Mouse (Mus musculus) hindlimb bud, embryonic 11.5 days (tissue): ENCODE data around the gene Hes6.

Experiments
- DNase-seq: peaks from one replicate; pipeline ENCODE4 v3.0.0-alpha.2; 2012; ENCODE audit warnings: low read depth, low spot score; ENCODE audit errors: extremely low spot score

Gene Hes6

DNA sequence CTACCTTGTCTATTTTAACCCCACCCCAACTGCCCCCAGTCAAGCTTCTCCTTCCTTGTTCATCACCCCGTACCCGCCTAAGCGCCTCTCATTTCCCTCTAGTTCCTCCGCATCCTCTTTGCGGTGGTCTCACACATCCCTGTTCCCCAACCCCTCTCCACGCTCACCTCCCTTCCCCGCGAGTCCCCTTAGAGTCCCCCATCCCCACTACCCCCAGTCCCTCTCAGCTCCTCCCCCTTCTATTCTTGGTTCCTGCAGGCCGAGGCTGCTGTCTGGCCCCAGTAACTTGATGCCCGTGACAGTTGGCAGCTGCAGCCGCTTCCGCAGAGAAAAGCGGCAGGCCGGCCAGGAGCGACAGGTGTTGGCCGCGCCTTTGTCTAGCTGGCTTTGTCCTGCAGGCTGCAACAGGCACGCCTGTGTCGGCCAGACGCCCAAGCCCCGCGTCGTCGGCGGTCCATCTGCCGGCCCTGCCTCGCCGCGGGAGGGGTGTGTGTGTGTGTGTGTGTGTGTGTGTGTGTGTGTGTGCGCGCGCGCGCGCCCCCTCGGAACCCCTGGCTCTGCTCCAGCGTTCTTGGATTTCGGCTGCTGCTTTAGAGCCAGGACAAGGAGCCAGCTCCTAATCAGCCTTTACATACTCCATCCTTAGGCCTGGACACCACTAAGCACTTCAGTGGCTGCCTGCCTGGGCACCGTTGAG lies at the start of gene Hes6:
Hes6 (minus strand) TSS at position 141 of the 697 bp plus-strand sequence.
- DNase-seq: no peak

GRCm38 (mm10) chr1:91463336-91463995 lies 49.6 kb upstream of the Hes6 start:
- DNase-seq: no peak

- no peak for DNase-seq
These were observed 46.7 kb upstream of the Hes6 start for GRCm38 (mm10) chr1:91460564-91460963.

- DNase-seq: no peak
These were observed 46.2 kb upstream of the Hes6 start for GRCm38 (mm10) chr1:91460069-91460468.

DNA sequence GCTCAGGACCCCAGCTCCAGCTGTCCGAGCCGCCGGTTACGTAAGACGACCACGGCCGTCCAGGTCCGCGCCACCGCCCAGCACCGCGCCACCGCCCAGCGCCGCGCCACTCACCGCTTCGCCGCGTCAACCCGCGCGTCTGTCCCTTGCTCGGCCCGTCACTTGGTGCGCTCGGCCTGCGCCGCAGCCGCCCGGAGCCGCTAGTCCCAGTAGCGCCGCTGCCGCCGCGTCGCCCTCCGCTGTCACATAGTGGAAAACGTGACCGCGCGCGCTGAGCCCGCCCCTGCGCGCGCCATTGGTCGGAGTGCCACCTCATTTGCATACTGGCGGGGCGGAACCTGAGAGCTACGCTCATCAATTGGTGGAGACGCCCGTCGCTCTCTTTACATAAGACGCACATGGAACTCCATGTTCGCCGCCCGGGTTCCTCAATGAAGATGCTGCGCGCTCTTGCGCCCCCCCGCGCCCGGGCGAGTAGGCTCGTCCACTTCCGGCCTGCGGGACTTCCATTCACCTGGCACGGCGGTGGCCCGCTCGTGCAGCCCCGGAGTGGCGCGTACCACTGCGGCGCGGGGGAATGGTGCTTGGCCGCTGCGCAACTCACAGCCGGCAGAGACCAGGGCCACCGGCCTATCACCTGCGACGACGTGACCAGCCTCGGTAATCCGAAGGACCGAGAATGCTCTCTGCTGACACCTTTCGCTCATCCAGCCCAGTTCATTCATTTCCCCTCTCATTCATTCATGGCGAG lies 45.4 kb upstream of the Hes6 start, which contains the start of gene Per2:
Per2 (minus strand) TSS at position 266 of the 751 bp plus-strand sequence.
- peak; percentile 96 for DNase-seq

DNA sequence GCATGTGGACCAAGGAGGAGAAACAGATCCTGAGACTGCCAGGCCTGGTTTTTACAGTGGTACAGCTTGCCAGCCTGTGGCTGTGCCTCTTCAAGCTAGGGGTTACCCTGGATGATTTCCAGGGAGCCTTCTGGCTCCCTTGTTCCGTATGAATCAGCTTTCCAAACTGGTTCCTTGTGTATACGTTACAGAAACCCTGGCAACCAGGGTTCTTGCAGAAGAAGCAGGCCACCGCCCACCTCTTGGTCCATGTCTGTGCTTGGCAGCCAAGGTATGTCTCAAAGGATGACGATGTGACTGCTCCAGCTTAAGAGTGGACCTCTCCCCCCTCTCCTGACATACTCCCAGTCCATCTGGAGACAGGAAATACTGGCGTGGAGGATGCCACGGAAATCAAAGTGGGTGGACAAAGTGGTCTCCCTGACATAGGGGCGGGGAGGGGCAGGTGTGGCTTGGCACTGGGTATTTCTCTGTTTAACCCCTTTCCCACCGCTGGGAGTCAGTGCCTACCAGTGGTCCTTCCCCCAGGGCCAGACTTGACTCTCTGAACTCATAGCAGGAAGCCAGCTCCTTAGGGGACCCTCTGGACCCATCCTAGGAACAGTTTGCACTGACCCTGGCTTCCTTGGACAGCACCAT lies 44.5 kb upstream of the Hes6 start:
- DNase-seq: no peak

DNA sequence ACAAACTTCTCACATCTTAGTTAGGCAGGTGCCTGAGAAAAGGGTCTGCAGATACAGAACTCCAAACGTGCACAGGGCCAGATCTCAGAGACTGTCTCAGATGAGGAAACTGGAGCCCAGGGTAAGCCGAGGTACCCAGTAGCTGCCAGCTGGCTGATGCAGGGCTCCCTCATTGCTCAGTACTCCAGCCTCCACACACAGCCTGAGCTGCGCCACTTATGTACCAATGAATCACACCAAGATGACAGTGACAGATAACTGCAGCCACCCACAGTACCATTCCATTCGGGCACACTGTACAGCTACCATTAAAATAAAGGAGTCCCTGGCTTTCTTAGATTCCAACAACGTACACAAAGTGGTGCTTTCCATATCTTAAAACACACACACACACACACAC lies 43.9 kb upstream of the Hes6 start:
- no peak for DNase-seq

GRCm38 (mm10) chr1:91457116-91457515 lies 43.3 kb upstream of the Hes6 start:
- DNase-seq: no peak

- DNase-seq: no peak
These were observed 42.5 kb upstream of the Hes6 start for GRCm38 (mm10) chr1:91456301-91456801.

GRCm38 (mm10) chr1:91455661-91456161 lies 41.9 kb upstream of the Hes6 start:
- no peak for DNase-seq

DNA sequence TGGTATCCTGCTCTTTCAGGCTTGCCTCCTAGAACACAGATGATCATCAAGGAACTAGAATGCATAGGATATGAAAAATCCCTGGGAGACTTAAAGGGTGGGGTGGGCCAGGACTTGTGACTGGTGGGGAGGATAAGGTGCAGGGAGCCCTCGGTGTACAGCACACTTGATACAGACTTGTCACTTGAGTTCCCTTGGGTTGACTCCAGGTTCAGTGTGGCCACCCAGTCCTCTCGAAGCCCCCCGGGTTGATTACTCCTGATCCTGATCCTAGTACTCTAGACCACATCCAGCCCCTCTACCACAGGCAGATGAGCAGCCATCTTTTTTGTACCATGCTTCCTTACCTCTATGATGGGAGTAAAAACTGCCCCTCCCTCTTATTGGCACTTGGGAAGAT lies 41.1 kb upstream of the Hes6 start:
- no peak for DNase-seq

DNA sequence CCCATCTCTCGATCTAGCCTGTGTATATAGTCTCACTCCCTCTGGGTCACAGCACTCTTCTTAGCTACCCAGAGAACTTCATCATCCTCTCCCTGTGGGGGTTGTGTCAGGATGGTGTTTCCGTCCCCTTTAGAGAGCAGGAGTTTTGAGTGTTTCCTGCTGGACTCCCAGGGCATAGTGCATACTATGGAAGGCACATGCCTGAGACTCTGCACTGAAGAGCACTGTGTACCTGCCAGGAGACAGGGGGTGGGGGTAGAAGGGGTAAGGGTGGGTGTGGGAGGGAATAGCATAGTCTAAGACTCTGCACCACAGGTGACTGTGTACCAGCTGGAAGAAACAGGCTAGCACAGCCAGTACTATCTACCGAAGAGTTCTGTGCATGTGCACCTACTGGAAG lies 40.5 kb upstream of the Hes6 start:
- no peak for DNase-seq

DNA sequence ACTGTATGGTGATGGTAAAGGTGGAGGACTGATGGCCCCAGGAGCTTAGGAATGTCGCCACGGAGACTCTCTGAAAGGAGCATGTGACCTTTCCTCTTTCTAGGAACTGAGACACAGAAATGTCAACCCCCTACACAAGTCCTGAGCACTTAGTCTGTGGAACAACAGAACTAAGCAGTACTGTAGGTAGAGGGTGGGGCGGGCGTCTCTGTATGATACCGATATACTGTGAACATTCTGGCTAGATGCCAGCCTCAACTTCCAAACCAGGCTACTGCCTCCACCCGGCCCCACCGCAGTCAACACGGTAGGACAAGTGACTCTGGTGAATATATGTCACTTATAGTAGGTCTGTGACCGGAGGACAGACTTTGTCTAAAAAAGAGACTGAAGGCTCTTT lies 40.1 kb upstream of the Hes6 start:
- no peak for DNase-seq

GRCm38 (mm10) chr1:91451547-91452084 lies 37.8 kb upstream of the Hes6 start:
- no peak for DNase-seq

- DNase-seq: no peak
These were observed 37.0 kb upstream of the Hes6 start for GRCm38 (mm10) chr1:91450851-91451250.

DNA sequence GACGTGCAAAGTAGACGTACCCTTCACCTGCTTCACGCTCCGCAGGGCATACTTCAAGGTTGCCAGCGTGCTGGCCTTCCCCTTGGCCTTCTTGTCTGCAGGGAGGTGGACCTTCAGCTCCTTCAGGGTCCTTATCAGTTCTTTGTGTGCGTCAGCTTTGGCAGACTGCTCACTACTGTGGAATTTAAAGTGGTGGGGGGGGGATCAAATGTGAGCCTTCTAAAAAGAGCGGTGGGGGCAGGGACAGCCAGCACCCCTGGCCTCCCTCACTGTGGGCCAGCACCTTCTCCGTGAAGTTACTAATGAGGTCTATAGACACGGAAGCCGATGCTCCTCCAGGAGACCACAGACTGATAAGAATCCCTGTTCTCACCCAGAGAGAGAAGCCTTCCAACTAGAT lies 34.9 kb upstream of the Hes6 start:
- DNase-seq: no peak

DNA sequence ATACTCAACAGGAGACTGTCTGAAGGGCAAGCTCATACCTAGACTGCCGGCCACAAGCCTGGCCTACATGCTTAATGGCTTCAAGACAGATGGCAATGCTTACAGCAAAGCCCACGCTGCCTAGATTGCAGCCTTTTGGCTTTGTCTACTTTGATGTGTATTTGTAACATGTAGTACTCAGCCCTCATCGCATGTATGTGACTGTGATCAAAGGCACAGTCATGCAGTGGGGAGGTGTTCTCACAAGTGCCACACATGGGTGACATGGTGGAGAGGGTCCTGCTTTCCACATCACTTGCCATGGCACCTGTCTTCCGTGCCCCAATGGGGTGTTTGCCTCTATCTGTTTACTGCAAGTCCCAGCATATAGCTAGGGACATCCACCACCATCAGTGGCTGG lies 32.7 kb upstream of the Hes6 start:
- DNase-seq: no peak

DNA sequence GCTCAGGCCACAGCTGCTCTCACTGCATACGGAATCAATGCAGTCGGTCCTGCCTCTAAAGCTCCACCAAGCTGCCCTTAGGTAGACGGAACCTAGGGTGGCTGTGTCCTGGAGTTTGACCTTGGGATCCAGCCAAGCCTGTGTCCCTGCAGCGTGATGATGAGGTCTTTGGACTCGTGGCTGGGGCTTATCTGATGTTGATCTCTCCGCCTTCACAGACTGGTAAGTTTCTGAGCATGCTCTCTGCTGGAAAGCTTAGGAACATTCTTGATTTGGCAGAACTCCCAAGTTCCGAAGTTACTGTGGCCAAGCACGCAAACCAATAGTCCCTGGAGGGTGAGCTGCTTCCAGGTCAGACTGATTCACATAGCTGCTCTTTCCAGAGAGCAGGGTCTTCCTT lies 32.2 kb upstream of the Hes6 start:
- DNase-seq: no peak

GRCm38 (mm10) chr1:91444841-91445830 lies 31.3 kb upstream of the Hes6 start:
- no peak for DNase-seq
